8 mouse cellular contexts compared by ENCODE assay signal in the genomic region with DNA sequence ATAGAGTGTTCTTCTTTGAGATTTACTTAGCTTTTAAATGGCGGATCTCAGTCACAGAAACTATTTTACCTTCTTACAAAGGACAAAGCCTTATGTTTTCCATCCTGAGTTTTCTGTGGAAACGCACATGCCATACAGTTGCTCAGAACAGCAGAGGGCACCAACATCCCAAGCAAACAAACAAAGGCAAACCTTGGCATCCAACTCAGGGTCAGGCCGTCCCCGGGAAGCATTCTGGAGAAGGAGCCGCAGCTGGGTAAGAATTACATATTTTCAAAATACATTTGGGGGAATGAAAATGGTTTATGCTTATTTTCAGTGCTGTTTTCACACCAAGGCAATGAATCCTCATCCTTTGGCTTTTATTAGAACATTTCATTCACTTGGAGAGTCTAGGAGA.
DNase-seq lines count a peak whose midpoint lies in the region; ATAC-seq and TF ChIP-seq lines count a peak whose summit lies in the region.

No protein-coding gene starts in this region.

- DNase-seq in heart, adult 18-20 months: peak; percentile 67 to 80
- DNase-seq in cerebellum, adult 2 months: peak; percentile 33 to 34
- peak; percentile 23 for DNase-seq in lung, adult 2 months
- DNase-seq in retina, embryonic 14.5 days (ENCODE audit: low spot score): peak; percentile 65
- no peak for DNase-seq in c-Kit-positive CD71-positive TER-119-positive erythroid progenitor cells, embryonic 14.5 days (ENCODE audit: low spot score)

- H3K4me1 ChIP-seq in heart, embryonic 12.5 days (replicated peaks): peaks cover 7% of the 10 kb centered on the region
- H3K4me1 ChIP-seq in cerebellum, adult 2 months (ENCODE audit: control insufficient read depth, insufficient read depth, low read length): no peaks in the 10 kb centered on the region
- H3K4me1 ChIP-seq in kidney, embryonic 14.5 days (ENCODE audit: control insufficient read depth, insufficient read depth, low read length): peaks cover 5% of the 10 kb centered on the region; the same call in 1 of the 2 replicates
- H3K4me1 ChIP-seq in lung, adult 2 months (ENCODE audit: control insufficient read depth, insufficient read depth, low read length): no peaks in the 10 kb centered on the region

- H3K27me3 ChIP-seq in heart, embryonic 12.5 days (replicated peaks): no peaks in the 10 kb centered on the region
- no peaks in the 10 kb centered on the region for H3K27me3 ChIP-seq in cerebellum, adult 2 months (ENCODE audit: control insufficient read depth, insufficient read depth, low read length)
- H3K27me3 ChIP-seq in kidney, embryonic 14.5 days (ENCODE audit: control insufficient read depth, insufficient read depth, low read length): no peaks in the 10 kb centered on the region

- H3K4me3 ChIP-seq in heart, embryonic 12.5 days: no peak overlapping the region
- no peak overlapping the region for H3K4me3 ChIP-seq in cerebellum, adult 2 months (replicated peaks; ENCODE audit: insufficient read depth, low read depth, low read length)
- H3K4me3 ChIP-seq in kidney, embryonic 14.5 days (ENCODE audit: low read length): no peak overlapping the region
- H3K4me3 ChIP-seq in lung, adult 2 months (replicated peaks; ENCODE audit: extremely low read depth, low read depth, low read length): no peak overlapping the region

- H3K9ac ChIP-seq in heart, embryonic 12.5 days: no peak overlapping the region
- no peak overlapping the region for H3K9ac ChIP-seq in kidney, embryonic 14.5 days (ENCODE audit: low read depth, low read length)

- 43% methylated on average over 5 of the region's 5 CpGs for WGBS in heart, embryonic 12.5 days
- 11% methylated on average over 5 of the region's 5 CpGs for WGBS in cerebellum, adult 2 months
- WGBS in kidney, embryonic 14.5 days: 53% methylated on average over 5 of the region's 5 CpGs
- 27% methylated on average over 5 of the region's 5 CpGs for WGBS in lung, adult 2 months

- TF ChIP-seq POLR2A in cerebellum, adult 2 months (IDR thresholded peaks at IDR 0.05; ENCODE audit: borderline replicate concordance, insufficient read depth, low read length): no peak
- TF ChIP-seq POLR2A in lung, adult 2 months (IDR thresholded peaks at IDR 0.05; ENCODE audit: borderline replicate concordance, extremely low read depth, low read depth, low read length): no peak

- peak; percentile 59; the same call in 1 of the 2 replicates for TF ChIP-seq CTCF in cerebellum, adult 2 months (IDR thresholded peaks at IDR 0.05; ENCODE audit: borderline replicate concordance, insufficient read depth, low read depth, low read length)
- TF ChIP-seq CTCF in lung, adult 2 months (IDR thresholded peaks at IDR 0.05; ENCODE audit: insufficient read depth, low read length): peak; percentile 79

- no peak for ATAC-seq in heart, embryonic 12.5 days (ENCODE audit: insufficient number of reproducible peaks, low FRiP score)
- ATAC-seq in frontal cortex, adult (ENCODE audit: low TSS enrichment): peak; percentile 80
- ATAC-seq in kidney, embryonic 14.5 days (ENCODE audit: low FRiP score, low TSS enrichment): 0 out of 2 replicates have a peak, but pooled peaks have one; percentile 39

- H3K9me3 ChIP-seq in heart, embryonic 12.5 days (replicated peaks): no peaks in the 10 kb centered on the region
- no peaks in the 10 kb centered on the region for H3K9me3 ChIP-seq in kidney, embryonic 14.5 days (ENCODE audit: control insufficient read depth, low read length)

- no peak overlapping the region for H3K4me2 ChIP-seq in heart, embryonic 12.5 days
- H3K4me2 ChIP-seq in kidney, embryonic 14.5 days (replicated peaks; ENCODE audit: low read depth, low read length): no peak overlapping the region

- H3K36me3 ChIP-seq in heart, embryonic 12.5 days: no peaks in the 10 kb centered on the region
- H3K36me3 ChIP-seq in kidney, embryonic 14.5 days (ENCODE audit: control insufficient read depth, insufficient read depth, low read length): no peaks in the 10 kb centered on the region

- no peak overlapping the region for H3K27ac ChIP-seq in heart, embryonic 12.5 days (ENCODE audit: poor library complexity, severe bottlenecking)
- H3K27ac ChIP-seq in cerebellum, adult 2 months (ENCODE audit: insufficient read depth, low read length): no peak overlapping the region
- no peak overlapping the region for H3K27ac ChIP-seq in kidney, embryonic 14.5 days (ENCODE audit: low read depth, low read length)
